Mouse (Mus musculus): ENCODE results near the gene Dnah10.
"Not testable (repeated sequence)": the region's sequence is repeated elsewhere in the genome, so short reads cannot be mapped to it uniquely, and the experiment has no call there.

- TF ChIP-seq POLR2A (IDR thresholded peaks at IDR 0.05; ENCODE audit: control insufficient read depth, low read depth, low read length); CTCF (IDR thresholded peaks at IDR 0.05; ENCODE audit: control insufficient read depth, insufficient read depth, insufficient replicate concordance, low read depth, low read length): not testable (repeated sequence)
These were observed 51.4 kb downstream of the Dnah10 start for GRCm38 (mm10) chr5:124776289-124776688.
